Mouse (Mus musculus): ENCODE data around the gene Slc35e3. TPM values are rescaled to one million over a fixed set of nuclear protein-coding genes. Genes with fewer than 3 reads are reported as not detected.

Slc35e3 gene
- 10 to 100 TPM in 1 of 2 experiments, 1 to 10 TPM in 1; 2.1 to 14.8 TPM for polyA plus RNA-seq (2012; fragmentation: generic; extraction: Trizol)

DNA sequence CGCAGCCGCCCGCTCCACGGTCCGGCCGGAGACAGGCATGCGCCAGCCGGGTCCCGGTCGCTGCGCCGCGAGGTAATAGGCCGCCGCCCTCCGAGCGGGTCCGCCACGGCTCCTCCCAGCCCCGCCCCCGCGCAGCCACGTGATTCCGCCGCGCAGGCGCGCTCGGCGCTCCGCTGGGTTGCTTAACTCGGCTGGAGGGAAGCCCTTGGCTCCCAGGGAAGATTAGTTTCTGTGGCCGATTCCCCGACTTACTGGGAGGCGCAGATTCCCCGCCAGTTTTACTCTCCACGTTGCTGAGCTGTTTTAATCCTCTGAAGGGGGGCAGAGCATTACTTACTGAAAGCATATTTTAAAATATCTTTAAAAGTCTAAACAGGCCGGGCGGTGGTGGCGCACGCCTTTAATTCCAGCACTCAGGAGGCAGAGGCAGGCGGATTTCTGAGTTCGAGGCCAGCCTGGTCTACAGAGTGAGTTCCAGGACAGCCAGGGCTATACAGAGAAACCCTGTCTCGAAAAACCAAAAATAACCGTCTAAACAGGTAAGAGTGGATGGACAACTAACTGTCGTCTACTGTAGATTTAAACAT lies at the start of gene Slc35e3:
Slc35e3 (minus strand) TSS at position 69 of the 587 bp plus-strand sequence.

DNA sequence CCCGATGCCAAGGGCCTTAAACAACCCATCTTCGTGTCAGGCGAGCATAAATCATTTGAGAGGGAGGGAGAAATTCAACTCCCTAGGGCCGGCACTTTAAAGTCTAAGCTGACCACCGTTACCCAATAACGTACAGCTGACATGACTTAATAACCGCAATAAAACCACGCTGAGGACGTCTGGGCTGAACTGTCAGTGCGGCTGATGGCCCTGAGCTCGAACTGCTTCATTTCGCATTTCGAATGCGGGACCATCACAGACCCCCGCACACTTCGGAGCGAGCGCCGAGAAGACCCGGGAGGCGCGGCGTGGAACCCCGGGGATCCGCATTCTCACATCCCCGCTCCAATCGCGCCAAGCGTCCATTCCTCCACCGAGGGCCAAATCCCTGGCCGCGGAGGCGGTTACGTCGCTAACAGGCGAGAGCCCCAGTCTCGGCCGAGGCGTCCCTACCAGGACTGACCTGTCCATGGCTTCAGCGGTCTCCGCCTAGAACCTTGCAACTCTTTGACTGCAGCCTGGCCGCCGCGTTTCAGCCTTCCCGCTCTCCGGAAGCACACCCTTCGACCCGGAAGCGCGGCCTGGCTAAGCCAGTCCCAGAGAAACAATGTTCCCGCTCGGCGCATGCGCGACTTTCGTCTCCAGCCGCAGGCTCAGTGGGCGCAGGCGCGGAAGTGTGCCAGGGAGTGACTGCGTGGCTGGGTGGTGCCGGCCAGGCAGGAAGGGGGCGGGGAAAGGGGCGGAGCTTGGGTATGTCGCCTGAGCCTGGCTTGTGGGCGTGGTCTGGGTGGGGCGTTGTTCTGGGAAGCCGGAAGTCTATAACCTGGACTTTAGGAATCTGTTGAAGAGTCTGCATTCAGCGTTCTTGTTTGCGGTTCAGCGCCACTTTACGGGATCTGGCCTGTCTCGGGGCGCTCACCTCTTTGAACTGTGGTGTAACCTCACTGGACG lies 46.3 kb upstream of the Slc35e3 start, which contains the start of gene Nup107:
Nup107 (minus strand) TSS at position 565 of the 951 bp plus-strand sequence.

DNA sequence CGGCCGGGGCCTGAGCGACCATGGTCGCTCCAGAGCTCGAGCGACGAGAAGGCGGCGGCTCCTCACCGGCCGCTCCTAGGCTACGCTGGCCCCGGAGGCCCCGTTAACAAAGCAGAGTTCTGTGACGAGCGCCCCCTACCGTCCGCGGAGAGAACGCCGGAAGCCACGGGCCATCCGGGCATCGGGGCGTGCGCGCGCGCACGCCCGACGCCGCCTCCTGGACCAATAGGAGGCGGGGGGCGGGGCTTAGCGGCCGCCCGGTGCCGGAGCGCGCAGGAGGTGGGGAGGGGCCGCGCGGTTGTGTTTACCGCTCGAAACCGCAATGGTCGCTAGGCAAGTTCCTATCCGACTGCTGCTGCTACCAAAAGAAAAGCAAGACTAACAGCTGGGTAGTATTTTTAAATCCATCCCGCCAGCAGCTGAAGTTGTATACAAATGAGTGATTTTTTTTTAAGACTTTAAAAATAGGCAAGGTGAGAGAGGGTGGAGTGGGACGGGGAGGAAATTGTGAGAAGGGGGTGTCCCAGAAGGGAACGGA lies 35.5 kb downstream of the Slc35e3 start, which contains the start of gene Mdm2:
Mdm2 (minus strand) TSS at position 155 of the 538 bp plus-strand sequence.

Other genes starting within 250 kb of the Slc35e3 start
- gene Cpm, start 116.9 kb downstream of the Slc35e3 start, polyA plus RNA-seq (2012; fragmentation: generic; extraction: Trizol): under 1 TPM in 1 of 2 experiments, not detected in 1; 0.01 TPM
- 10 to 100 TPM in 1 of 2 experiments, 1 to 10 TPM in 1; 2.2 to 23.0 TPM for gene Mdm2, start 35.6 kb downstream of the Slc35e3 start, polyA plus RNA-seq (2012; fragmentation: generic; extraction: Trizol)
- 10 to 100 TPM in 1 of 2 experiments, 1 to 10 TPM in 1; 5.4 to 15.3 TPM for gene Nup107, start 46.3 kb upstream of the Slc35e3 start, polyA plus RNA-seq (2012; fragmentation: generic; extraction: Trizol)
- 10 to 100 TPM in 1 of 2 experiments, 1 to 10 TPM in 1; 9.8 to 46.3 TPM for gene Rap1b, start 99.7 kb upstream of the Slc35e3 start, polyA plus RNA-seq (2012; fragmentation: generic; extraction: Trizol)

Data from C3H10T1/2 (cell line).